Mouse (Mus musculus): ENCODE results near the gene AU021092. TPM values are rescaled to one million over a fixed set of nuclear protein-coding genes. Genes with fewer than 3 reads are reported as not detected.
"Not testable (repeated sequence)": the region's sequence is repeated elsewhere in the genome, so short reads cannot be mapped to it uniquely, and the experiment has no call there.

The AU021092 gene
- polyA plus RNA-seq, 1 experiment from 2014 or later, result 4.4 TPM

DNA sequence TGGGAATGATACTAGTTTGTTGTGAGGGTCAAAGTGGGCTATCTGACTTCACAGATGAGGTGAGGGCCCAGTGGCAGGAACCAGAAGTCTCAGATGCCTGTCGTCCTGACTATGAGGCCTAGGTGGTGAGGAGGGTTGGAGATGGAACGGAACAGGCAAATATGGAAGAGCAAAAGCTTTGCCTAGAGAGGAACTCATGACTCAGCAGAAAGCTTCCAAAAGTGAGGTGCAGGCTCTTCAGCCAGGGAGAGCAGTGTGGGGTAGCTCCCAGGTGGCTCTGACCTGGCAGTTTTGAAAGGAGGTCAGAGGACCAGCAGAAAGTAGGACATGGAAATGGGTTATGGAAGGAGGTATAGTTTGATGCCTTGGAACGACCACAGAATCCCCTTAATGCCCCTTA, 28.8 kb upstream of the AU021092 start:
- no peak overlapping the region for H3K27ac ChIP-seq (ENCODE audit: low read depth, low read length)
- H3K4me2 ChIP-seq (ENCODE audit: low read depth, low read length, severe bottlenecking), result no peak overlapping the region
- H3K9me3 ChIP-seq (ENCODE audit: control insufficient read depth, low read length), result no peaks in the 10 kb centered on the region
- H3K4me3 ChIP-seq (ENCODE audit: low read depth, low read length), result no peak overlapping the region
- H3K36me3 ChIP-seq (ENCODE audit: control insufficient read depth, insufficient read depth, low read length), result no peaks in the 10 kb centered on the region
- H3K4me1 ChIP-seq (replicated peaks; ENCODE audit: control insufficient read depth, insufficient read depth, low read length), result peaks cover 5% of the 10 kb centered on the region; the same call in 1 of the 2 replicates
- H3K27me3 ChIP-seq (ENCODE audit: control insufficient read depth, insufficient read depth, low read length), result no peaks in the 10 kb centered on the region
- DNase-seq (ENCODE audit: low spot score), result no peak
- 91% methylated on average over 3 of the region's 3 CpGs for WGBS
- ATAC-seq (replicated peaks; ENCODE audit: low FRiP score), result no peak
- no peak overlapping the region for H3K9ac ChIP-seq (ENCODE audit: low read length)

DNA sequence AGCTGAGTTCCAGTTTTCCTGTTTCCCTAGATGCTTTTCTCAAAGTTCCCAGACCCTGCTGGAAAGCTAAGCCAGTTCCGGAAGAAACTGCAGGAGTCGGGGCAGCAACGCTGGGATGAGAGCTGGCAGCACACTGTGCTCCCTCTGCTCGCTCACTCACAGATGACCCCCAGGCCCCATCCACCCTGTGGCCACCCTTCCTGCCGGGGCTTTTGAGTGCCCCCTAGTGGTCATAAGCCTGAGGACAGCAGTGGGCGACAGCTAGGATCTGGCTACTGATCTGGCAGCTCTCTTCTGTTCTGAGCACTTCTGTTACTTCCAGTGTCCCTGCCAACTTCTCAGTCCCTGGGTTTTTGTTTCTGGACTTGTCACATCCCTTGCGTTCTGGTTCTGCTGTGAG, 22.3 kb upstream of the AU021092 start:
- no peak overlapping the region for H3K4me2 ChIP-seq (ENCODE audit: low read depth, low read length, severe bottlenecking)
- no peak overlapping the region for H3K4me3 ChIP-seq (ENCODE audit: low read depth, low read length)
- H3K9ac ChIP-seq (ENCODE audit: low read length), result no peak overlapping the region
- no peaks in the 10 kb centered on the region for H3K27me3 ChIP-seq (ENCODE audit: control insufficient read depth, insufficient read depth, low read length)
- H3K27ac ChIP-seq (ENCODE audit: low read depth, low read length), result no peak overlapping the region
- peak; percentile 64 for ATAC-seq (replicated peaks; ENCODE audit: low FRiP score)
- no peaks in the 10 kb centered on the region for H3K9me3 ChIP-seq (ENCODE audit: control insufficient read depth, low read length)
- H3K4me1 ChIP-seq (replicated peaks; ENCODE audit: control insufficient read depth, insufficient read depth, low read length), result no peaks in the 10 kb centered on the region
- 35% methylated on average over 7 of the region's 7 CpGs for WGBS
- H3K36me3 ChIP-seq (ENCODE audit: control insufficient read depth, insufficient read depth, low read length), result no peaks in the 10 kb centered on the region; the same call in 1 of the 2 replicates
- peak; percentile 71 for DNase-seq (ENCODE audit: low spot score)

DNA sequence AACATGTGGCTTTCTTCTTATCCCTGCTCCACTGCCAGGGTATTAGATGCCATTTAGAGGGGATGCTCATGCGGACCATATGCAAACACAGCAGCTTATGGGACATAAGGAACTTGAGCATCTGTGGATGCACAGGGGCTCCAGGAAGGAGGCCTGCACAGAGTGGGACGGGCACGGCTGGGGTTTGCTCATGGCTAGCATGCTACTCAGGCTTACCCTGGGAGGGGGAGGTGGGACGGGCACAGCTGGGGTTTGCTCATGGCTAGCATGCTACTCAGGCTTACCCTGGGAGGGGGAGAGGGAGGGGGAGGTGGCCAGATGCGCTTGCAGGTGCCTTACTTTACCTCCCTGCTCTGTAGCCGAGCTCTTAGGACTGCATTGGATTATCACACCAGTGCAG, 20.8 kb upstream of the AU021092 start:
- 93% methylated on average over 6 of the region's 6 CpGs for WGBS
- H3K27ac ChIP-seq (ENCODE audit: low read depth, low read length), result no peak overlapping the region
- ATAC-seq (replicated peaks; ENCODE audit: low FRiP score), result no peak
- H3K9ac ChIP-seq (ENCODE audit: low read length), result no peak overlapping the region
- no peaks in the 10 kb centered on the region for H3K4me1 ChIP-seq (replicated peaks; ENCODE audit: control insufficient read depth, insufficient read depth, low read length)
- H3K9me3 ChIP-seq (ENCODE audit: control insufficient read depth, low read length), result no peaks in the 10 kb centered on the region
- DNase-seq (ENCODE audit: low spot score), result no peak
- H3K4me2 ChIP-seq (ENCODE audit: low read depth, low read length, severe bottlenecking), result no peak overlapping the region
- H3K4me3 ChIP-seq (ENCODE audit: low read depth, low read length), result no peak overlapping the region
- H3K36me3 ChIP-seq (ENCODE audit: control insufficient read depth, insufficient read depth, low read length), result no peaks in the 10 kb centered on the region; the same call in 1 of the 2 replicates
- no peaks in the 10 kb centered on the region for H3K27me3 ChIP-seq (ENCODE audit: control insufficient read depth, insufficient read depth, low read length)

DNA sequence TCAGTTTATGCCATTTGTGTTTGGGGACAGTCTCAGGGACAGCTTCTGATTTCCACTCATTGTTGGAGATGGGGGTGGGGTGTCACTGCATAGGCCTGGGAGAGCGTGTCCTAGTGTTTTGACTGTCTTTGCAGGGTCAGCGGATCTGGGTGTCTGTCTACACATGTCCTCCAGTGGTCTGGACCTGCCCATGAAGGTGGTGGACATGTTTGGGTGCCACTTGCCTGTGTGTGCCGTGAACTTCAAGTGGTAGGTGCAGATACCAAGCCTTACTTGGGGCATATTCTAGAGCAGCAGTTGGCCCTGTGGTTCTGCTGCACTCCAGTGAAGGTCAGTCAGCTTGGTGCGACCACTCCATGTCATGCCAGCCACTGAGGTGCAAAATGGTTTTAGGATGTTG, 20.3 kb upstream of the AU021092 start:
- no peak for ATAC-seq (replicated peaks; ENCODE audit: low FRiP score)
- Histone ChIP-seq H3K4me3 (ENCODE audit: low read depth, low read length) (no peak overlapping the region), H3K9me3 (ENCODE audit: control insufficient read depth, low read length) (no peaks in the 10 kb centered on the region), H3K36me3 (ENCODE audit: control insufficient read depth, insufficient read depth, low read length) (no peaks in the 10 kb centered on the region; the same call in 1 of the 2 replicates), H3K4me1 (replicated peaks; ENCODE audit: control insufficient read depth, insufficient read depth, low read length) (no peaks in the 10 kb centered on the region), H3K27ac (ENCODE audit: low read depth, low read length) (no peak overlapping the region), H3K9ac (ENCODE audit: low read length) (no peak overlapping the region), H3K27me3 (ENCODE audit: control insufficient read depth, insufficient read depth, low read length) (no peaks in the 10 kb centered on the region), H3K4me2 (ENCODE audit: low read depth, low read length, severe bottlenecking) (no peak overlapping the region)
- DNase-seq (ENCODE audit: low spot score), result no peak
- WGBS, result 95% methylated on average over 4 of the region's 4 CpGs

DNA sequence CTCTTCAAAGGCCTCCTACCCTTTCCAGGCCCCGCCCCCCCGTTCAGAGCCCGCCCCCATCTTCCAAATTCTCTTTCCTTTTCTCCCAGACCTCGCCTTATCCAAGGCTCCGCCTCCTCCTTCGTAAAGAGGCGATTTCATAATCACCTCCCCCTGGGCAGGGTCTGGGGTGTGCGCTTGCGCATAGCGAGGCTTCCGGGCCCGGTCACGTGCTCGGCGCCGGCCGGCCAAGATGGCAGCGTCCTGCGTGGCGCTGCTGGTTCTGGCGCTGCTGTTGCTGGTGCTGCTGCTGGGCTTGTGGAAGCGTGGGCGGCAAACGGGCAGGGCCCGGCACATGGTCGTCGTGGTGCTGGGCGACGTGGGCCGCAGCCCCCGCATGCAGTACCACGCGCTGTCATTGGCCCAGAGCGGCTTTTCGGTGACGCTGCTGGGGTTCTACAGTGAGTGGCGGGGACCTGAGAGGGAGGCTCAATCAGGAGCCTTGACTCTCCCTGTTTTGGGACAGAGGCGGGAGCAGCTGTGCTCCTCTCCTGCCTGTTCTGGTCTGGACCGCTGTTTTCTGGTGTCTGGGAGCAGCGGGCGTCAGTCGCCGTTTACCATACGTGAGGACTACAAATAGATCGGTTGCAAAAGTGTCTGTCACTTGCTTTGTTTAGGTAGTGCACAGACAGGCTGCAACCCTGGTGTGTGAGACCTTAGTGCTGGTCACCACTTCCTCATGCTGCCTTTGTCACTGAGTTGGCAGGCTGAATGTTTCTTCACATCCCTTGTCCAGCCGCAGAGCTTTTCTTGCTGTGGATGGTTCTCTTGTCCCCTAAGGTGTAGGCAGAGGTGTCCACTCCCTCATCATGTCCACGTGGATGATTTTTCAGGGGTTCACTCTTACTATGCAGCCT, 11.6 kb upstream of the AU021092 start, which contains the start of gene Alg1:
Gene Alg1, plus strand, starts transcription at position 204 of the 896 bp plus-strand sequence.
- H3K9ac ChIP-seq (ENCODE audit: low read length), result peak within 1 kb of the TSS; percentile 81
- DNase-seq (ENCODE audit: low spot score), result peak; percentile 96
- H3K27ac ChIP-seq (ENCODE audit: low read depth, low read length), result no peak within 1 kb of the TSS
- peak within 1 kb of the TSS; percentile 83 for H3K4me3 ChIP-seq (ENCODE audit: low read depth, low read length)
- peak within 1 kb of the TSS; percentile 74 for H3K4me2 ChIP-seq (ENCODE audit: low read depth, low read length, severe bottlenecking)
- WGBS, result 3% methylated on average over 47 of the region's 47 CpGs
- peak; percentile 98 for ATAC-seq (replicated peaks; ENCODE audit: low FRiP score)
- H3K4me1 ChIP-seq (replicated peaks; ENCODE audit: control insufficient read depth, insufficient read depth, low read length), result peaks cover 5% of the 10 kb centered on the region; the same call in 1 of the 2 replicates
- H3K27me3 ChIP-seq (ENCODE audit: control insufficient read depth, insufficient read depth, low read length), result no peaks in the 10 kb centered on the region
- no peaks in the 10 kb centered on the region for H3K36me3 ChIP-seq (ENCODE audit: control insufficient read depth, insufficient read depth, low read length)
- no peaks in the 10 kb centered on the region for H3K9me3 ChIP-seq (ENCODE audit: control insufficient read depth, low read length)

DNA sequence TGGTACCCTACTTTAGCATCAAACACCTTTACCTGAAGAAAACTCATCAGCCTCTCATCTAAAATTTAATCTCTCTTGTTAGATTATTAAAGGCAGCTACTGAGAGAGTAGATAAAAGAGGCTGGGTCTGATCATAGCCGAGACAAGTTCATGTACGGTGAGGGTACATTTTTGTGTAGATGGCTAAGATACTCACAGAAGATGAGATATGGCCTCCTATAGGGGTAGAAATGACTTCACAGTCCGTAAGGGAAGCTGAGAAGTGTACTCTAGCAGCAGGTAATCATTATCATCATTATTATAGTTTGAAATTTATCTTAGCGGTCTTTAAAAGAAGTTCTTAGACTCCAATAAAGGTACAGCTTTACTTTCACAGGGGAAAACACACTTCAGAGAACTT, 10.9 kb upstream of the AU021092 start:
- WGBS, result 72% methylated on average over 4 of the region's 4 CpGs
- peaks cover 5% of the 10 kb centered on the region; the same call in 1 of the 2 replicates for H3K4me1 ChIP-seq (replicated peaks; ENCODE audit: control insufficient read depth, insufficient read depth, low read length)
- DNase-seq (ENCODE audit: low spot score), result no peak
- peak overlapping the region; percentile 83; the same call in 1 of the 2 replicates for H3K4me3 ChIP-seq (ENCODE audit: low read depth, low read length)
- H3K27ac ChIP-seq (ENCODE audit: low read depth, low read length), result no peak overlapping the region
- 0 out of 2 replicates have a peak, but pooled peaks have one; percentile 11 for ATAC-seq (replicated peaks; ENCODE audit: low FRiP score)
- no peak overlapping the region for H3K9ac ChIP-seq (ENCODE audit: low read length)
- no peaks in the 10 kb centered on the region for H3K36me3 ChIP-seq (ENCODE audit: control insufficient read depth, insufficient read depth, low read length)
- 0 out of 2 replicates have a peak overlapping the region, but pooled peaks have one; percentile 18 for H3K4me2 ChIP-seq (ENCODE audit: low read depth, low read length, severe bottlenecking)
- no peaks in the 10 kb centered on the region for H3K9me3 ChIP-seq (ENCODE audit: control insufficient read depth, low read length)
- H3K27me3 ChIP-seq (ENCODE audit: control insufficient read depth, insufficient read depth, low read length), result no peaks in the 10 kb centered on the region

DNA sequence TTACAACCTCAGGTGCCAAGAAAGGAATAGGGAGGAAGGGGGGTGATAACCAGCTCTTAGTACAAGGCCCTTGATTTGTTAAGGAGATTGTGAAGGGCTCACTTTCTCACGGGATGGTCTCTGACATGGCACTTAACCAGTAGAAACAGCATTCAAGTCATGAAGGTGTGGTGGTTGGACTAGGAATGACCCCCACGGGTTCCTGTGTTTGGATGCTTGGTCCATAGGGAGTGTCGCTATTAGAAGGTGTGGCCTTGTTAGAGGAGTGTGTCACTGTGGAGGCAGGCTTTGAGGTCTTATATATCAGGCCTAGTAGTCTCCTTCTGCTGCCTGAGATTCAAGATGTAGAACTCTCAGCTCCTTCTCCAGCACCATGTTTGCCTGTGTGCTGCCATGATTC, 6.0 kb upstream of the AU021092 start:
- H3K9me3 ChIP-seq (ENCODE audit: control insufficient read depth, low read length); H3K4me1 ChIP-seq (replicated peaks; ENCODE audit: control insufficient read depth, insufficient read depth, low read length); H3K27ac ChIP-seq (ENCODE audit: low read depth, low read length); DNase-seq (ENCODE audit: low spot score); H3K27me3 ChIP-seq (ENCODE audit: control insufficient read depth, insufficient read depth, low read length); H3K4me3 ChIP-seq (ENCODE audit: low read depth, low read length); H3K36me3 ChIP-seq (ENCODE audit: control insufficient read depth, insufficient read depth, low read length); H3K4me2 ChIP-seq (ENCODE audit: low read depth, low read length, severe bottlenecking); ATAC-seq (replicated peaks; ENCODE audit: low FRiP score); H3K9ac ChIP-seq (ENCODE audit: low read length): not testable (repeated sequence)
- WGBS, result 87% methylated on average over 3 of the region's 3 CpGs

DNA sequence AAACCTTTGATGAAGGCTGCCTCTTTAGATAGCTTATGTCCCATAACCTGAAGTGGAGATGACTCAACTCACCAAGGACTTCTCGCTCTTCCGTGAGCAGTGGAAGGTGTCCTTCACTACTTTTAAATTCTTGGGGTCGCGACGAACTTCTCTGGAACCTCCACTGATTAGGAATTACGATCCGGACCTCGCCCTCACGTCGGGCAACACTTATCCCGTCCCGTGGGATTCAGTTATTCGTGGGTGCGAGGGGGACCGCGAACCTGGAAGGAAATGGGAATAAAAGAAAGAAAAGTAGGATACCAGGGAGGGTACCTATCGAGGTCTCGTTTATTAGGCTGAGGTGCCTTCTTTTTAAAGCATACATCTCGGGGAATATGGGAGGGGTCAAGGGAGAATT, 5.4 kb upstream of the AU021092 start:
- not testable (repeated sequence) for H3K9me3 ChIP-seq (ENCODE audit: control insufficient read depth, low read length); H3K27ac ChIP-seq (ENCODE audit: low read depth, low read length); DNase-seq (ENCODE audit: low spot score); ATAC-seq (replicated peaks; ENCODE audit: low FRiP score); H3K27me3 ChIP-seq (ENCODE audit: control insufficient read depth, insufficient read depth, low read length); H3K9ac ChIP-seq (ENCODE audit: low read length); H3K4me1 ChIP-seq (replicated peaks; ENCODE audit: control insufficient read depth, insufficient read depth, low read length); H3K4me3 ChIP-seq (ENCODE audit: low read depth, low read length); H3K4me2 ChIP-seq (ENCODE audit: low read depth, low read length, severe bottlenecking); H3K36me3 ChIP-seq (ENCODE audit: control insufficient read depth, insufficient read depth, low read length)
- 86% methylated on average over 19 of the region's 19 CpGs for WGBS
